Mouse (Mus musculus) heart, adult 11 months (tissue): ENCODE results near the gene Ctnnd1.

Source experiments
- DNase-seq: peaks from one replicate; pipeline ENCODE4 v3.0.0; 2022

The Ctnnd1 gene

GRCm38 (mm10) chr2:84646138-84646537 is 4.4 kb downstream of the Ctnnd1 start:
- no peak for DNase-seq

GRCm38 (mm10) chr2:84640833-84641232 is 9.7 kb downstream of the Ctnnd1 start:
- no peak for DNase-seq

GRCm38 (mm10) chr2:84638428-84639220 is 11.9 kb downstream of the Ctnnd1 start:
- DNase-seq = peak; percentile 92

GRCm38 (mm10) chr2:84637452-84638165 is 13.0 kb downstream of the Ctnnd1 start:
- DNase-seq = peak; percentile 93

- peak; percentile 96 for DNase-seq
These were observed 14.3 kb downstream of the Ctnnd1 start for GRCm38 (mm10) chr2:84636231-84636741.

- peak; percentile 100 for DNase-seq
These were observed 15.0 kb downstream of the Ctnnd1 start for GRCm38 (mm10) chr2:84635611-84636010.

GRCm38 (mm10) chr2:84634934-84635482 is 15.6 kb downstream of the Ctnnd1 start:
- peak; percentile 91 for DNase-seq

GRCm38 (mm10) chr2:84634006-84634405 is 16.6 kb downstream of the Ctnnd1 start:
- DNase-seq = peak; percentile 88

GRCm38 (mm10) chr2:84632999-84633398 is 17.6 kb downstream of the Ctnnd1 start:
- DNase-seq = peak; percentile 94

GRCm38 (mm10) chr2:84632001-84632400 is 18.6 kb downstream of the Ctnnd1 start:
- DNase-seq = peak; percentile 85

- DNase-seq = peak; percentile 66
These were observed 23.5 kb downstream of the Ctnnd1 start for GRCm38 (mm10) chr2:84627036-84627435.

GRCm38 (mm10) chr2:84626366-84626975 is 24.1 kb downstream of the Ctnnd1 start:
- peak; percentile 84 for DNase-seq

- DNase-seq = peak; percentile 92
These were observed 26.4 kb downstream of the Ctnnd1 start for GRCm38 (mm10) chr2:84624201-84624600.

GRCm38 (mm10) chr2:84623428-84624119 is 27.0 kb downstream of the Ctnnd1 start:
- DNase-seq = peak; percentile 60

GRCm38 (mm10) chr2:84622668-84623067 is 27.9 kb downstream of the Ctnnd1 start:
- DNase-seq = no peak

- peak; percentile 93 for DNase-seq
These were observed 30.8 kb downstream of the Ctnnd1 start for GRCm38 (mm10) chr2:84619646-84620340.

GRCm38 (mm10) chr2:84618914-84619313 is 31.7 kb downstream of the Ctnnd1 start:
- DNase-seq = peak; percentile 88

GRCm38 (mm10) chr2:84617637-84618515 is 32.7 kb downstream of the Ctnnd1 start:
- DNase-seq = peak; percentile 85

GRCm38 (mm10) chr2:84612764-84613163 is 37.8 kb downstream of the Ctnnd1 start:
- peak; percentile 91 for DNase-seq

GRCm38 (mm10) chr2:84607842-84608241 is 42.7 kb downstream of the Ctnnd1 start:
- DNase-seq = no peak

GRCm38 (mm10) chr2:84600977-84601376 is 49.6 kb downstream of the Ctnnd1 start:
- no peak for DNase-seq
